Mouse (Mus musculus): Measurements from ENCODE around the gene Il23r. TPM values are rescaled to one million over a fixed set of nuclear protein-coding genes. Genes with fewer than 3 reads are reported as not detected.

Gene Il23r
- polyA plus RNA-seq, 1 experiment from 2014 or later: 0.08 TPM

- H3K27me3 ChIP-seq (replicated peaks; ENCODE audit: control insufficient read depth, insufficient read depth, low read length): no peaks in the 10 kb centered on the region
- no peak overlapping the region for H3K27ac ChIP-seq (ENCODE audit: low read depth, low read length)
- no peaks in the 10 kb centered on the region for H3K9me3 ChIP-seq (ENCODE audit: control insufficient read depth)
- no peak for ATAC-seq
- H3K4me3 ChIP-seq (ENCODE audit: low read depth, low read length): no peak overlapping the region
- no peaks in the 10 kb centered on the region for H3K4me1 ChIP-seq (replicated peaks; ENCODE audit: control insufficient read depth, insufficient read depth, low read length)
- no peaks in the 10 kb centered on the region for H3K36me3 ChIP-seq (ENCODE audit: control insufficient read depth, insufficient read depth)
- peak; percentile 26 for TF ChIP-seq CTCF (IDR thresholded peaks at IDR 0.05; ENCODE audit: low read depth)
- no peak overlapping the region for H3K9ac ChIP-seq (ENCODE audit: low read depth, low read length)
- no peak overlapping the region for H3K4me2 ChIP-seq (replicated peaks; ENCODE audit: low read depth)
- 82% methylated on average over 2 of the region's 2 CpGs for WGBS
Measured at GRCm38 (mm10) chr6:67413378-67413777, 78.3 kb downstream of the Il23r start.

- Histone ChIP-seq H3K4me1 (replicated peaks; ENCODE audit: control insufficient read depth, insufficient read depth, low read length) (no peaks in the 10 kb centered on the region), H3K4me2 (replicated peaks; ENCODE audit: low read depth) (no peak overlapping the region), H3K9me3 (ENCODE audit: control insufficient read depth) (no peaks in the 10 kb centered on the region), H3K27me3 (replicated peaks; ENCODE audit: control insufficient read depth, insufficient read depth, low read length) (no peaks in the 10 kb centered on the region), H3K4me3 (ENCODE audit: low read depth, low read length) (no peak overlapping the region), H3K9ac (ENCODE audit: low read depth, low read length) (no peak overlapping the region), H3K27ac (ENCODE audit: low read depth, low read length) (no peak overlapping the region), H3K36me3 (ENCODE audit: control insufficient read depth, insufficient read depth) (no peaks in the 10 kb centered on the region)
- TF ChIP-seq CTCF (IDR thresholded peaks at IDR 0.05; ENCODE audit: low read depth): no peak
- 87% methylated on average over 3 of the region's 3 CpGs for WGBS
- ATAC-seq: no peak
Measured at GRCm38 (mm10) chr6:67405281-67405682, 86.4 kb downstream of the Il23r start.

- no peak overlapping the region for H3K4me3 ChIP-seq (ENCODE audit: low read depth, low read length)
- ATAC-seq: no peak
- no peaks in the 10 kb centered on the region for H3K27me3 ChIP-seq (replicated peaks; ENCODE audit: control insufficient read depth, insufficient read depth, low read length)
- H3K36me3 ChIP-seq (ENCODE audit: control insufficient read depth, insufficient read depth): no peaks in the 10 kb centered on the region
- no peaks in the 10 kb centered on the region for H3K4me1 ChIP-seq (replicated peaks; ENCODE audit: control insufficient read depth, insufficient read depth, low read length)
- H3K27ac ChIP-seq (ENCODE audit: low read depth, low read length): no peak overlapping the region
- TF ChIP-seq CTCF (IDR thresholded peaks at IDR 0.05; ENCODE audit: low read depth): no peak
- H3K9ac ChIP-seq (ENCODE audit: low read depth, low read length): no peak overlapping the region
- no peak overlapping the region for H3K4me2 ChIP-seq (replicated peaks; ENCODE audit: low read depth)
- H3K9me3 ChIP-seq (ENCODE audit: control insufficient read depth): no peaks in the 10 kb centered on the region
- WGBS: 63% methylated on average over 5 of the region's 5 CpGs
Measured at GRCm38 (mm10) chr6:67399551-67399950, 92.1 kb downstream of the Il23r start.

GRCm38 (mm10) chr6:67375982-67376391, 115.7 kb downstream of the Il23r start, which contains the start of gene Il12rb2:
Gene Il12rb2, minus strand, starts transcription at chr6:67376188.
- no peak within 1 kb of the TSS for H3K4me3 ChIP-seq (ENCODE audit: low read depth, low read length)
- TF ChIP-seq CTCF (IDR thresholded peaks at IDR 0.05; ENCODE audit: low read depth): no peak

More at GRCm38 (mm10) chr6:67375982-67376391, 115.7 kb downstream of the Il23r start, which contains the start of gene Il12rb2:
- Histone ChIP-seq H3K4me2 (replicated peaks; ENCODE audit: low read depth) (peak within 1 kb of the TSS; percentile 47), H3K27ac (ENCODE audit: low read depth, low read length) (no peak within 1 kb of the TSS), H3K9ac (ENCODE audit: low read depth, low read length) (no peak within 1 kb of the TSS), H3K27me3 (replicated peaks; ENCODE audit: control insufficient read depth, insufficient read depth, low read length) (peaks cover 21% of the 10 kb centered on the region), H3K4me1 (replicated peaks; ENCODE audit: control insufficient read depth, insufficient read depth, low read length) (0 out of 2 replicates have a peak, but pooled peaks cover 2% of the 10 kb centered on the region), H3K9me3 (ENCODE audit: control insufficient read depth) (no peaks in the 10 kb centered on the region), H3K36me3 (ENCODE audit: control insufficient read depth, insufficient read depth) (no peaks in the 10 kb centered on the region)
- 3% methylated on average over 26 of the region's 26 CpGs for WGBS
- no peak for ATAC-seq

Other genes with a start within 250 kb of the Il23r start
- gene Il12rb2, start 115.7 kb downstream of the Il23r start, polyA plus RNA-seq (2015; fragmentation: Nextera tagmentation; extraction: Ambion mirVana): not detected in 2 replicates
- gene Tacstd2, start 43.9 kb upstream of the Il23r start, polyA plus RNA-seq (2015; fragmentation: Nextera tagmentation; extraction: Ambion mirVana): 0.10 and 0.17 TPM in 2 replicates

All from intestine, postnatal 0 days (tissue).